Mouse (Mus musculus): ENCODE measurements around the gene Tas2r102.

Tas2r102 gene

GRCm38 (mm10) chr6:132761831-132762230 is at the start of gene Tas2r102:
Tas2r102 (plus strand) TSS chr6:132762131.
- no peak for DNase-seq

- DNase-seq, result no peak
Observed at GRCm38 (mm10) chr6:132737935-132738334, 24.0 kb upstream of the Tas2r102 start, which contains the start of gene Tas2r115. Tas2r115 (minus strand) TSS chr6:132738035.

DNA sequence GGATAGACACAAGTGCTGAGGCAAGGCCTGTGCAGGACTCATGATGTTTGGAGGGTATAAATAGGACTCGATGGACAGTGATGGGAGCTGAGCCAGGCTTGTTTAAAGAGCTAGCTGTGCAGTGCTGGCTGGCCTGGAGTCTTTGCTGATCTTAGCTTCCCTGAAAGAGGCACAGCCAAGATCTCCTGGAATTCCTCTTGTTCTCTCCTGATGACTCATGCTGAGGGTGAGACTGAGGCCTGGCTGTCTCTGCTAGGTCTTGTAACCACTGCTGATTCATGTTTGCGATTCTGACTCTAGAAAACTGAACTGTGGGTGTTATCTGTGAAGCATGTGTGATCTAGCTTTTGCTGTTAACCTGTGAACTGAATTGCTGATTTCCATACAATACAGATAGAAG is 11.7 kb upstream of the Tas2r102 start:
- DNase-seq, result no peak

DNA sequence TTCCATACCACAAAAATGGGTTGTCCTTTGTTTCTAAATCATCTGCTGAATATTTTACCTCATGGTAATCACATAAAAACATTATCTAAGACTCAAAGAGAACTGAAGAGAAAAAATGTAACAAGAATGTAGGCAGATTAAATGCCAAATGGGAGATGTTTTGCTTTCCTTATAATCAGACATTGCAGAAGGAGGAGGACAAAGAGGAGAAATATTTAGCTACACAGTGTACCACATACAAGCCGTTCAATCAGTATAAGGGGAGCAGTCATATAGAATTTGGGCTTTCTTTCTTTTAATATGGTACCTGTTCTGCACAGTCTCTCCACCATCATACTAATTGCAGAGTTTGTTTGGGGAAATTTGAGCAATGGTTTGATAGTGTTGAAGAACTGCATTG is 7.5 kb upstream of the Tas2r102 start, which contains the start of gene Tas2r124:
Tas2r124 (plus strand) TSS at position 301 of the 400 bp plus-strand sequence.
- DNase-seq, result no peak

DNA sequence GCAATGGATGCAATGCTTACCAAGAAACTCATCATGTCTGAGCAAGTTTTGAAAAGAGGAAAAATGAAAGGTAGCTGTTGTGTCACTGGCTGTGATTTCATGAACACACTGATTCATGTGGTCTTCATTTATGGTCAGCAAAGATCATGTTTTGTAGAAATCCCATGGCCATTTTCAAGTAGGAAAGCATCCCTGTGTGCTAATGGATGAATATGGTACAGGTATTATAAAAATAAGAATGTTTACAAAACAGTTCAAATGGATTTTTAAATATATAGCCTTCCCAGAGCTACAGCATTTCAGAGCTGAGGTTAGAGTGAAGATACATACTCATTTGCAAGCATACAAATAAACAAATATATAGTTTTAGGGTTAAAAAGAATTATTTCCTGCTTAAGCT is 16.1 kb downstream of the Tas2r102 start, which contains the start of gene Tas2r136:
Tas2r136 (minus strand) TSS at position 101 of the 400 bp plus-strand sequence.
- no peak for DNase-seq

DNA sequence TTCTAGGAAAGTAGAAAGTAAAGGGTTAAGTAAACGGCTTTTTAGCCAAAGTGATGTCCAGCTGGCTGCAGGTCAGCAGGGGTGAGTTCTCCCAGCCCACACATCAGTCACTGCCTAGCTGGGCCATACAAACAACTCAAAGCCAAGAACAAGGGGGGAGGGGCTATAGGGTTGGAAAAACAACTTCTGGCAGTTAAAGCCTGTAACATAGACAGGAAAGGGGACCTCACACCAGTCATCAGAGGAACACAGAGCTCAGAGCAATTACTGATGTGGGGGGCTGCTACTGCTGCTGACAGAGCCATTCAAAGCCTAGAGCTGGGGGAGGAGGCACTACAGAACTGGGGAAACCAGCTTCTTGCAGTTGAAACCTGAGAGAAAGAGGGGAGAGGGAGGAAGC is 33.5 kb downstream of the Tas2r102 start:
- DNase-seq, result no peak

- no peak for DNase-seq
Observed at GRCm38 (mm10) chr6:132802518-132802917, 40.6 kb downstream of the Tas2r102 start, which contains the start of gene Tas2r117. Tas2r117 (plus strand) TSS chr6:132802818.
